Mouse (Mus musculus): ENCODE data around the gene Rrp9.

Rrp9 gene

GRCm38 (mm10) chr9:106475663-106476001 is at the start of gene Rrp9:
Gene Rrp9, plus strand, starts transcription at chr9:106475963.
- DNase-seq (ENCODE audit: extremely low spot score, low read depth, low spot score) = no peak

DNA sequence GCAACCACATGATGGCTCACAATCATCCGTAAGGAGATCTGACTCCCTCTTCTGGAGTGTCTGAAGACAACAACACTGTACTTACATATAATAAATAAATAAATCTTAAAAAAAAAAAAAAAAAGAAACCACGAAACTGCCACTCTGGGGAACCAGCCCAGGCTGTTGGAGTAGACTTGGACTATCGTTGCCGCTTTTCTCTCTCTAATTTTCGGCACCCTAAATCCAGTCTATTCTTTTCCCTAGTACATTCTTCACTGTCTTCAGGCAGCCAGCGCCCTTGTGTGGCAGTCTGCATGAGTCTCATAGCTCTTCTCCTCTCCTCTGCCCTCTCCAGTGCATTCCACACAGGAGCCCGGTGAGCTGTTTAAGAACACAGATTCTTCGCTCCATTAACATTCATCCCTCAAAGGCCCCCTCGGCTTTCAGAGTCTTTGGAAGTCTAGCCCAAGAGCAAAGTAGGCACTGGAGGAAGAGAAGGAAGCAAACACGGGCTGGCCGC is 47.0 kb upstream of the Rrp9 start:
- no peak for DNase-seq (ENCODE audit: extremely low spot score, low read depth, low spot score)

GRCm38 (mm10) chr9:106429221-106430014 is 46.3 kb upstream of the Rrp9 start, which contains the start of gene Rpl29:
Gene Rpl29, plus strand, starts transcription at chr9:106429454.
- peak; percentile 95 for DNase-seq (ENCODE audit: extremely low spot score, low read depth, low spot score)

DNA sequence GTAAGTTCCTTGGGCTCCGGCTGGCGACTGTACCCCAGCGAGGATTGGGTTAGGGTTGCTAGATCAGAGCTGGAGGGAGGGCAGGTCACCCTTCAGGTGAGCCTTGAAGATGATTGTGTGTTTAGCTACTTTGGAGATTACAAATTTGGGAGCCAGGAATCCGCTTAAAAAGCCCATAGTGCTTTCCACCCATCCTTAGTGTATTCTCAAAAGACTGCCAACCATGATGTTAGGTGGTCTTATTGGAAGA is 45.8 kb upstream of the Rrp9 start:
- no peak for DNase-seq (ENCODE audit: extremely low spot score, low read depth, low spot score)

DNA sequence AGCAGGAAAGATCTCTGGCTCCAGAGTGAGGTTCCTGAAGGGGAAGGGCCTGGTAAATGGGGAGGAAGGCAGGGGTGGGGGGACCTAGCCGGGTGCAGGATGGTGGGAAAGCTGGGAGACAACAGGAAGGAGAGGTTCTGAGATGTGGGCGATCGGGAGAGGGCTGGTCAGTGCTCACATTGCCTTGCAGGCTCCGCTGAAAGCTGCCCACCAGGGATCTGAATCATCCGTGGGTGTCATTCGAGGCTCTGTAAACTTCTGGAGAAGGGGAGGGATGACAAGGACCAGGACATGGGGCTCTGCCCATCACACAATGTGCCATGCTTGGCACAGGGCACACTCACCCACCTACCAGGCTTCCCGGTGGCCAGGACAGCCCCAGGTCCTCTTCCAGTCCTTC is 42.4 kb upstream of the Rrp9 start:
- no peak for DNase-seq (ENCODE audit: extremely low spot score, low read depth, low spot score)

GRCm38 (mm10) chr9:106436566-106436965 is 39.2 kb upstream of the Rrp9 start:
- DNase-seq (ENCODE audit: extremely low spot score, low read depth, low spot score) = no peak

DNA sequence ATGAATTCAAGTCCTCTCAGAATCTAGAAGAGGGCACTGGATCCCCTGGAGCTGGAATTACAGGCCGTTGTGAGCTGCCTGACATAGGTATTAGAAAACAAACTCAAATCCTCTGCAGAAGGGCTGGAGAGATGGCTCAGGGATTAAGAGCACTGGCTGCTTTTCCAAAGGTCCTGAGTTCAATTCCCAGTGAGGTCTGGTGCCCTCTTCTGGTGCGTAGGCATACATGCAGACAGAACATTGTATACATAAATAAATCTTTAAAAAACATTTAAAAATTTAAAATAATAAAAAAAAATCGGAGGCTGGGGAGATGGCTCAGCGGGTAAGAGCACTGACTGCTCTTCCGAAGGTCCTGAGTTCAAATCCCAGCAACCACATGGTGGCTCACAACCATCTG is 33.1 kb upstream of the Rrp9 start:
- no peak for DNase-seq (ENCODE audit: extremely low spot score, low read depth, low spot score)

GRCm38 (mm10) chr9:106444836-106445235 is 30.9 kb upstream of the Rrp9 start:
- no peak for DNase-seq (ENCODE audit: extremely low spot score, low read depth, low spot score)

GRCm38 (mm10) chr9:106447348-106447747 is 28.4 kb upstream of the Rrp9 start, which contains the start of the genes Abhd14b and Abhd14a:
Gene Abhd14b, plus strand, starts transcription at chr9:106447459.
Gene Abhd14a, minus strand, starts transcription at chr9:106447678.
- peak; percentile 88 for DNase-seq (ENCODE audit: extremely low spot score, low read depth, low spot score)

GRCm38 (mm10) chr9:106447951-106448350 is 27.8 kb upstream of the Rrp9 start:
- no peak for DNase-seq (ENCODE audit: extremely low spot score, low read depth, low spot score)

GRCm38 (mm10) chr9:106448498-106449031 is 27.2 kb upstream of the Rrp9 start:
- no peak for DNase-seq (ENCODE audit: extremely low spot score, low read depth, low spot score)

GRCm38 (mm10) chr9:106449947-106450346 is 25.8 kb upstream of the Rrp9 start:
- DNase-seq (ENCODE audit: extremely low spot score, low read depth, low spot score) = no peak

DNA sequence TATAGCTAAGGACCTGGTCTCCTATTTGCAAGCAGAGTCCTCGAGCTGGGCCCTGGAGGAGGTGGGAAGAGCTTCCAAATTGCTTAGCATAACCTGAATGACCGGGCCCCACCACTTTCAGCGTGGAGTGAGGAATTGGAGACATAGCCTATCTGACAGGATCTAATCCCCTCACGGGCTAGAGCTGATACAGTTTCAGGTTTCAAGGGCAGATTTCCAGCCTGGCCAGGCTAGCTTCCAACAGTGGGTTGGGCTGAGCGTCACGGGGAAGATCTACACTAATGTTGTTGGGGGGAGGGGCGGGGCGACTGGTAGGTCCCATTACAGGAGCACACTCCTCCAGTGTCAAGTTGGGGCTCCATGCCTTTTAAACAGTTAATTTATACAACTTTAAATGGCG is 25.1 kb upstream of the Rrp9 start:
- DNase-seq (ENCODE audit: extremely low spot score, low read depth, low spot score) = no peak

DNA sequence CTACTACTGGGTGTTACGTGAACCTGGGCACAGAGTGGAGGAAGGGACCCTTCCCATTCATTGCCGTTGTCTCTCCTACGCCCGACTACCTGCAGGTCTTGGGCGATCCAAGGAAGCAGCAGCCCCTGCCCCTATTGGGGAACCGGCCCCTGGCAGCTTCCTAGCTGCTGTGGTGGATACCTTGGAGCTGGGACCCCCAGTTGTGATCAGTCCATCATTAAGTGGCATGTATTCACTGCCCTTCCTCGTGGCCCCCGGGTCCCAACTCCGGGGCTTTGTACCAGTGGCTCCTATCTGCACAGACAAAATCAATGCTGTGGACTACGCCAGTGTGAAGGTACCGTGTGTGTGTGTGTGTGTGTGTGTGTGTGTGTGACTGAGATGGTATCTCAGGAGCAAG is 24.5 kb upstream of the Rrp9 start:
- DNase-seq (ENCODE audit: extremely low spot score, low read depth, low spot score) = no peak

- DNase-seq (ENCODE audit: extremely low spot score, low read depth, low spot score) = no peak
These were observed 23.9 kb upstream of the Rrp9 start for GRCm38 (mm10) chr9:106451899-106452298.

DNA sequence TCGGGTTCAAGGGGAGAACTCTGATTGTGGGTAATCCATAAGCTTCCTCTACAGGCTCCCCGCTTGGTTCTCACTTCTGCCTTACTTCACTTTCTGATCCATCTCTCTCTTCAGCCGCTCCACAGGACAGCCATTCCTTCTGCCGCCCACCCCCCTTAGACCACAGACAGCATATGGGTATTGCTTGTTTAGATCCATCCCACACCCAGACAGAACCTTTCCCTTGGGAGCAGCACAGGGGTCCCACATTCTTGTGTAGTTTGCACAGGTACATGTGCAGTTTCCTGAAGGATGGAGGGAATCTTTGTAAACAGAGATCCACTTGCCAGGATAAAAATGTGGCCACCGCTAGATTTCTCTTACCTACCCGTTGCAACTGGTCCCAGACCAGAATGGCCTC is 23.4 kb upstream of the Rrp9 start:
- no peak for DNase-seq (ENCODE audit: extremely low spot score, low read depth, low spot score)

- DNase-seq (ENCODE audit: extremely low spot score, low read depth, low spot score) = no peak
These were observed 22.9 kb upstream of the Rrp9 start for GRCm38 (mm10) chr9:106452821-106453220.

DNA sequence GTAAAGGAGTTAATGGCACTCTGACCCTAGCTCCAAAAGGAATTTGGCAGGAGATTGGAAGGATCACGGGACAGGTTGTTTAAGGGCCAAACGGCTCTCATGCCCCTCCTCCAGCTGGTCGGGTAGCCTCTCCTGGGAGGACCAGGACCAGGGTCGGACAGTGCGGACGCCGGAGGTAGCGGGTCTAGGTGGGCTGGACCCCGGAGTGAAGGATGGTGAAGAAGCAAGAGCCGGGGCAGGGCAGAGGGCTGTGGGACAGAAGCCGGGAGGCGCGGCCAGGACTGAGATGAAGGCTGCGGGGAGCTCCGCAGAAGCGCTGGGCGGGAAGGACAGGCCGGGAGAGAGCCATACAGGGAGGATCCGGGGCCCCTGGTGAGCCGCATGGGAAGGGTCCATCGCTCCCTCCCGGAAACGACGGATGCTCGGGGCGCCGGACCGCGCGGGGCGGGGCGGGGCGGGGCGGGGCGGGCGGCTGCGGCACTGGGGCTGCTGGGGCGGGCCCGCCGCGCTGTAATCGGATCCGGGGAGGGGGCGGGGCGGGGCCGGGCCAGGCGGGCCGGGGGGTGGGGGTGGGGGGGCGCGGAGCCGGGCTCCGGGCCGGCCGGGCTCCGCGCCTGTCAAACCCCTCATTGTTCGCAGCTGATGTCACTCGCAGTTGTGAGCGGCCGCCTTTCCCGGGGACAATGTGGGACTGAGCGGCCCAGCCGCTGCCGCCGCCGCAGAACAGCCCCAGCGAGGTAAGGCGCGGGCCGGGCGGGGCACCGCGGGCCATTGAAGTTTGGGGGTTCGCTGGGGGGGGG is 22.3 kb upstream of the Rrp9 start, which contains the start of gene Pcbp4:
Gene Pcbp4, plus strand, starts transcription at position 21 of the 800 bp plus-strand sequence.
- DNase-seq (ENCODE audit: extremely low spot score, low read depth, low spot score) = no peak

- no peak for DNase-seq (ENCODE audit: extremely low spot score, low read depth, low spot score)
These were observed 21.5 kb upstream of the Rrp9 start for GRCm38 (mm10) chr9:106454071-106454761.

DNA sequence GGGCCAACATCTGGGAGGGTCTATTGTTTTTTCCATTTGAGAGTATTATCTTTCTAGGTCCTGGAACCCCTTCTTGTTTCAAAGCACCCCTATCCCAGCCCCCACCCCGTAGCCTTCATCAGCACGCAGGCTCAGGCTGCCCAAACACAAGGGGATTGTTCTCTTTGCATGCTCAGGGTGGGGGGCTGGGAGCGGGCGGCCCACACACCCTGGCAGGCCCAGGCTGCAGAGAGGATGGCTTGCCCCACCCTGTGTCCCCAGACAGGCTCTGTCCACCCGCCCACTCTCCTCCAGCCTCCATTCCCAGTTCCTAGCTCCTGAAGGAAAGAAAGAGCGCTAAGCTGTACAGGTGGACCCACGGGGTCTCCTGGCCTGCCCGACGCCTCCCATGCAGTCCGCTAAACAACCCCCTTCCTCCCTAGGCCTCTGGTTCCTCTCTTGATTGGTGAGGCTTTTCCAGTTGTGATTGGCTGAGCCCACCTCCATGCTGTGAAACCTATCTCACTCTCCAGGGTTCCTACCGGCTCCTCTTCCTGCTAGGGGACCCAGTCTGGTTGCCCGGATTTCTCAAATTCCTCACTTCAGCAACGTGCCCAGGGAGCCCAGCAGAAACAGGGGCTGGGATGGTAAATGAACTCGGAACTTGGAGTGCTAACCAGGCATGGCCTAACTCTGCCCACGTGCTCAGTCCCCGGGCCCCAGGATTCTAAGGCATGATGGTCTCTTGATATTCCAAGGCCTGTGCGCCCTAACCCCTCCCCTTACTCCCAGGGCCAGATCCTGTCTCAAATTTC is 20.7 kb upstream of the Rrp9 start:
- no peak for DNase-seq (ENCODE audit: extremely low spot score, low read depth, low spot score)

All from hindlimb bud, embryonic 11.5 days (tissue).